26 mouse cellular contexts compared by ENCODE assay signal in genomic region chr15:77097358-77097757, GRCm38 (mm10). TPM values are rescaled to one million over a fixed set of nuclear protein-coding genes. Genes with fewer than 3 reads are reported as not detected.
A peak's percentile ranks its signal among the peaks of the same experiment; 100 is the strongest.
DNase-seq lines count a peak whose midpoint lies in the region; ATAC-seq and TF ChIP-seq lines count a peak whose summit lies in the region.
"Had no signal": no experiment of that assay in that cellular context is flagged by ENCODE, and none has a peak within 500 bp of the region (broad histone marks: within the 10 kb centered on the region; RNA-seq: fewer than 3 reads in every experiment).

No protein-coding gene starts in this region.

- H3K4me3 ChIP-seq in forebrain, embryonic 15.5 days: no peak overlapping the region
- no peak overlapping the region for H3K4me3 ChIP-seq in forebrain, embryonic 13.5 days
- H3K4me3 ChIP-seq in hindbrain, embryonic 13.5 days: no peak overlapping the region
- H3K4me3 ChIP-seq in hindbrain, embryonic 14.5 days (replicated peaks; ENCODE audit: low read length): no peak overlapping the region
- no peak overlapping the region for H3K4me3 ChIP-seq in midbrain, embryonic 16.5 days (ENCODE audit: low read depth, low read length)
- no peak overlapping the region for H3K4me3 ChIP-seq in midbrain, embryonic 15.5 days
- no peak overlapping the region for H3K4me3 ChIP-seq in myocyte
- H3K4me3 ChIP-seq in intestine, embryonic 16.5 days (ENCODE audit: low read length): no peak overlapping the region
- H3K4me3 ChIP-seq: embryonic facial prominence, embryonic 13.5 days; embryonic facial prominence, embryonic 15.5 days; erythroblast, embryonic 14.5 days; forebrain, embryonic 10.5 days; forebrain, embryonic 12.5 days had no signal

- peaks cover 25% of the 10 kb centered on the region for H3K79me2 ChIP-seq in myocyte (ENCODE audit: control insufficient read depth, insufficient read depth)

- H3K4me1 ChIP-seq in forebrain, embryonic 15.5 days: no peaks in the 10 kb centered on the region
- H3K4me1 ChIP-seq in forebrain, embryonic 13.5 days: no peaks in the 10 kb centered on the region
- H3K4me1 ChIP-seq in hindbrain, embryonic 13.5 days (replicated peaks): no peaks in the 10 kb centered on the region
- H3K4me1 ChIP-seq in hindbrain, embryonic 14.5 days (replicated peaks; ENCODE audit: control insufficient read depth, insufficient read depth, low read length): no peaks in the 10 kb centered on the region
- H3K4me1 ChIP-seq in midbrain, embryonic 16.5 days (ENCODE audit: control insufficient read depth, insufficient read depth, low read length): no peaks in the 10 kb centered on the region
- H3K4me1 ChIP-seq in midbrain, embryonic 15.5 days: no peaks in the 10 kb centered on the region
- H3K4me1 ChIP-seq in intestine, embryonic 16.5 days (ENCODE audit: control insufficient read depth, insufficient read depth, low read length): no peaks in the 10 kb centered on the region
- H3K4me1 ChIP-seq: embryonic facial prominence, embryonic 15.5 days; forebrain, embryonic 10.5 days; forebrain, embryonic 12.5 days had no signal

- no peak for DNase-seq in hindbrain, embryonic 14.5 days (ENCODE audit: low spot score)
- DNase-seq: adrenal gland, adult 8-10 months; adrenal gland, postnatal 14 days; adrenal gland, postnatal 36 days; B cell, adult 2 months; cerebellum, adult 11-12 months; cerebellum, adult 2 months; cerebellum, adult 9-10 months; cerebellum, postnatal 10 days; cerebellum, postnatal 25 days had no signal

- WGBS in forebrain, embryonic 15.5 days: 80% methylated on average over 6 of the region's 6 CpGs
- WGBS in forebrain, embryonic 13.5 days: 78% methylated on average over 6 of the region's 6 CpGs
- 87% methylated on average over 6 of the region's 6 CpGs for WGBS in hindbrain, embryonic 13.5 days
- 91% methylated on average over 6 of the region's 6 CpGs for WGBS in hindbrain, embryonic 14.5 days
- 84% methylated on average over 6 of the region's 6 CpGs for WGBS in midbrain, embryonic 16.5 days
- WGBS in midbrain, embryonic 15.5 days: 84% methylated on average over 6 of the region's 6 CpGs
- 87% methylated on average over 6 of the region's 6 CpGs for WGBS in intestine, embryonic 16.5 days

- H3K27me3 ChIP-seq in forebrain, embryonic 15.5 days: no peaks in the 10 kb centered on the region
- H3K27me3 ChIP-seq in forebrain, embryonic 13.5 days: no peaks in the 10 kb centered on the region
- H3K27me3 ChIP-seq in hindbrain, embryonic 13.5 days: no peaks in the 10 kb centered on the region
- no peaks in the 10 kb centered on the region for H3K27me3 ChIP-seq in hindbrain, embryonic 14.5 days (ENCODE audit: control insufficient read depth, insufficient read depth, low read length)
- no peaks in the 10 kb centered on the region for H3K27me3 ChIP-seq in midbrain, embryonic 16.5 days (ENCODE audit: control insufficient read depth, insufficient read depth, low read depth, low read length)
- no peaks in the 10 kb centered on the region for H3K27me3 ChIP-seq in midbrain, embryonic 15.5 days (replicated peaks)
- H3K27me3 ChIP-seq in myocyte (ENCODE audit: control insufficient read depth, insufficient read depth, insufficient read length): no peaks in the 10 kb centered on the region
- H3K27me3 ChIP-seq in intestine, embryonic 16.5 days (replicated peaks; ENCODE audit: control insufficient read depth, insufficient read depth, low read length): no peaks in the 10 kb centered on the region
- H3K27me3 ChIP-seq: embryonic facial prominence, embryonic 13.5 days; embryonic facial prominence, embryonic 15.5 days; forebrain, embryonic 12.5 days; Patski had no signal

- no peak overlapping the region for H3K9ac ChIP-seq in forebrain, embryonic 15.5 days (replicated peaks)
- no peak overlapping the region for H3K9ac ChIP-seq in forebrain, embryonic 13.5 days
- no peak overlapping the region for H3K9ac ChIP-seq in hindbrain, embryonic 13.5 days
- no peak overlapping the region for H3K9ac ChIP-seq in hindbrain, embryonic 14.5 days
- 0 out of 2 replicates have a peak overlapping the region, but pooled peaks have one; percentile 8 for H3K9ac ChIP-seq in midbrain, embryonic 16.5 days (ENCODE audit: low read depth, low read length)
- H3K9ac ChIP-seq in midbrain, embryonic 15.5 days: no peak overlapping the region
- H3K9ac ChIP-seq in intestine, embryonic 16.5 days (ENCODE audit: low read depth, low read length): no peak overlapping the region
- H3K9ac ChIP-seq: embryonic facial prominence, embryonic 13.5 days; embryonic facial prominence, embryonic 15.5 days; forebrain, embryonic 12.5 days had no signal

- 0 out of 2 replicates have a peak overlapping the region, but pooled peaks have one; percentile 12 for H3K27ac ChIP-seq in forebrain, embryonic 15.5 days (replicated peaks)
- H3K27ac ChIP-seq in forebrain, embryonic 13.5 days: no peak overlapping the region
- 0 out of 2 replicates have a peak overlapping the region, but pooled peaks have one; percentile 5 for H3K27ac ChIP-seq in hindbrain, embryonic 13.5 days
- H3K27ac ChIP-seq in hindbrain, embryonic 14.5 days: no peak overlapping the region
- no peak overlapping the region for H3K27ac ChIP-seq in midbrain, embryonic 16.5 days (ENCODE audit: low read length)
- H3K27ac ChIP-seq in midbrain, embryonic 15.5 days: no peak overlapping the region
- no peak overlapping the region for H3K27ac ChIP-seq in intestine, embryonic 16.5 days (ENCODE audit: low read length)
- H3K27ac ChIP-seq: embryonic facial prominence, embryonic 13.5 days; embryonic facial prominence, embryonic 15.5 days; forebrain, embryonic 10.5 days; forebrain, embryonic 12.5 days had no signal

- no peak overlapping the region for H3K4me2 ChIP-seq in forebrain, embryonic 15.5 days (replicated peaks)
- no peak overlapping the region for H3K4me2 ChIP-seq in forebrain, embryonic 13.5 days
- no peak overlapping the region for H3K4me2 ChIP-seq in hindbrain, embryonic 13.5 days
- no peak overlapping the region for H3K4me2 ChIP-seq in hindbrain, embryonic 14.5 days (replicated peaks)
- H3K4me2 ChIP-seq in midbrain, embryonic 16.5 days (ENCODE audit: low read length): no peak overlapping the region
- no peak overlapping the region for H3K4me2 ChIP-seq in midbrain, embryonic 15.5 days
- H3K4me2 ChIP-seq in myocyte (ENCODE audit: low read depth): no peak overlapping the region
- no peak overlapping the region for H3K4me2 ChIP-seq in intestine, embryonic 16.5 days (ENCODE audit: low read depth, low read length)
- H3K4me2 ChIP-seq: embryonic facial prominence, embryonic 13.5 days; embryonic facial prominence, embryonic 15.5 days; forebrain, embryonic 12.5 days had no signal

- peaks cover 59% of the 10 kb centered on the region for H3K36me3 ChIP-seq in forebrain, embryonic 15.5 days
- peaks cover 69% of the 10 kb centered on the region for H3K36me3 ChIP-seq in forebrain, embryonic 13.5 days (ENCODE audit: poor library complexity, severe bottlenecking)
- peaks cover 70% of the 10 kb centered on the region for H3K36me3 ChIP-seq in hindbrain, embryonic 13.5 days
- H3K36me3 ChIP-seq in hindbrain, embryonic 14.5 days (replicated peaks; ENCODE audit: control insufficient read depth, insufficient read depth): peaks cover 94% of the 10 kb centered on the region
- H3K36me3 ChIP-seq in midbrain, embryonic 16.5 days (ENCODE audit: control insufficient read depth, insufficient read depth, low read length): peaks cover 34% of the 10 kb centered on the region
- H3K36me3 ChIP-seq in midbrain, embryonic 15.5 days (replicated peaks): peaks cover 18% of the 10 kb centered on the region
- peaks cover 99% of the 10 kb centered on the region for H3K36me3 ChIP-seq in myocyte (ENCODE audit: control insufficient read depth, insufficient read depth)
- H3K36me3 ChIP-seq in intestine, embryonic 16.5 days (ENCODE audit: control insufficient read depth, insufficient read depth, low read length): peaks cover 11% of the 10 kb centered on the region; the same call in 1 of the 2 replicates
- H3K36me3 ChIP-seq: G1E had no signal

- peak; percentile 50 for TF ChIP-seq POLR2A in myocyte (IDR thresholded peaks at IDR 0.05; ENCODE audit: insufficient read length, low read depth)

- H3ac ChIP-seq in myocyte (ENCODE audit: control insufficient read depth, insufficient read length): no peak overlapping the region

- ATAC-seq in forebrain, embryonic 15.5 days (replicated peaks): no peak
- no peak for ATAC-seq in forebrain, embryonic 13.5 days
- no peak for ATAC-seq in hindbrain, embryonic 13.5 days (ENCODE audit: low FRiP score)
- no peak for ATAC-seq in hindbrain, embryonic 14.5 days (ENCODE audit: low FRiP score)
- no peak for ATAC-seq in midbrain, embryonic 16.5 days
- no peak for ATAC-seq in midbrain, embryonic 15.5 days (replicated peaks)
- no peak for ATAC-seq in intestine, embryonic 16.5 days
- ATAC-seq: activated CD4-positive, CD25-positive, alpha-beta regulatory T cell, adult 4 months; CD4-positive, CD25-positive, alpha-beta regulatory T cell, adult 4 months; Patski had no signal

- no peaks in the 10 kb centered on the region for H3K9me3 ChIP-seq in forebrain, embryonic 15.5 days
- no peaks in the 10 kb centered on the region for H3K9me3 ChIP-seq in forebrain, embryonic 13.5 days (replicated peaks)
- no peaks in the 10 kb centered on the region for H3K9me3 ChIP-seq in hindbrain, embryonic 13.5 days
- H3K9me3 ChIP-seq in hindbrain, embryonic 14.5 days (ENCODE audit: control insufficient read depth, low read length): no peaks in the 10 kb centered on the region
- no peaks in the 10 kb centered on the region for H3K9me3 ChIP-seq in midbrain, embryonic 16.5 days (replicated peaks; ENCODE audit: control insufficient read depth, low read length, poor library complexity, severe bottlenecking)
- H3K9me3 ChIP-seq in midbrain, embryonic 15.5 days: no peaks in the 10 kb centered on the region
- no peaks in the 10 kb centered on the region for H3K9me3 ChIP-seq in intestine, embryonic 16.5 days (ENCODE audit: control insufficient read depth, low read length)
- H3K9me3 ChIP-seq: embryonic facial prominence, embryonic 13.5 days; embryonic facial prominence, embryonic 15.5 days; forebrain, embryonic 10.5 days; forebrain, embryonic 12.5 days; G1E had no signal

RNA-seq across cellular contexts. Expression of gene Mb, which starts 46.9 kb away (rescaled TPM):
- polyA plus RNA-seq in forebrain, embryonic 15.5 days (2015; fragmentation: Nextera tagmentation; extraction: Ambion mirVana): 0.31 TPM in 1 of 2 replicates, not detected in the other
- 0.33 TPM in 1 of 2 replicates, not detected in the other for polyA plus RNA-seq in forebrain, embryonic 13.5 days (2015; fragmentation: Nextera tagmentation; extraction: Ambion mirVana)
- 0.44 and 0.62 TPM in 2 replicates for polyA plus RNA-seq in hindbrain, embryonic 13.5 days (2015; fragmentation: Nextera tagmentation; extraction: Ambion mirVana)
- polyA plus RNA-seq in hindbrain, embryonic 14.5 days (2014; fragmentation: Nextera tagmentation; extraction: Ambion mirVana): 0.51 and 0.55 TPM in 2 replicates
- 0.40 TPM in 1 of 2 replicates, not detected in the other for polyA plus RNA-seq in midbrain, embryonic 16.5 days (2015; fragmentation: Nextera tagmentation; extraction: Ambion mirVana)
- polyA plus RNA-seq in midbrain, embryonic 15.5 days (2015; fragmentation: Nextera tagmentation; extraction: Ambion mirVana): 0.66 TPM in 2 replicates
- polyA plus RNA-seq in myocyte (2012; fragmentation: generic; extraction: Trizol): 1,055 TPM
- 0.48 and 0.56 TPM in 2 replicates for polyA plus RNA-seq in intestine, embryonic 16.5 days (2015; fragmentation: Nextera tagmentation; extraction: Ambion mirVana)
- polyA plus RNA-seq: activated CD4-positive, CD25-positive, alpha-beta regulatory T cell, adult 4 months; CD4-positive, CD25-positive, alpha-beta regulatory T cell, adult 4 months; erythroblast, embryonic 14.5 days; forebrain, embryonic 12.5 days; G1E; Patski had no signal

RNA-seq across cellular contexts. Expression of gene Apol6, which starts 52.8 kb away (rescaled TPM):
- not detected in 2 replicates for polyA plus RNA-seq in forebrain, embryonic 15.5 days (2015; fragmentation: Nextera tagmentation; extraction: Ambion mirVana)
- not detected in 2 replicates for polyA plus RNA-seq in forebrain, embryonic 13.5 days (2015; fragmentation: Nextera tagmentation; extraction: Ambion mirVana)
- polyA plus RNA-seq in hindbrain, embryonic 13.5 days (2015; fragmentation: Nextera tagmentation; extraction: Ambion mirVana): not detected in 2 replicates
- not detected in 2 replicates for polyA plus RNA-seq in hindbrain, embryonic 14.5 days (2014; fragmentation: Nextera tagmentation; extraction: Ambion mirVana)
- not detected in 2 replicates for polyA plus RNA-seq in midbrain, embryonic 16.5 days (2015; fragmentation: Nextera tagmentation; extraction: Ambion mirVana)
- polyA plus RNA-seq in midbrain, embryonic 15.5 days (2015; fragmentation: Nextera tagmentation; extraction: Ambion mirVana): 0.06 and 0.22 TPM in 2 replicates
- polyA plus RNA-seq in myocyte (2012; fragmentation: generic; extraction: Trizol): 4.8 TPM
- polyA plus RNA-seq in intestine, embryonic 16.5 days (2015; fragmentation: Nextera tagmentation; extraction: Ambion mirVana): 0.38 and 0.42 TPM in 2 replicates
- polyA plus RNA-seq: activated CD4-positive, CD25-positive, alpha-beta regulatory T cell, adult 4 months; CD4-positive, CD25-positive, alpha-beta regulatory T cell, adult 4 months; forebrain, embryonic 12.5 days; G1E had no signal

Comparison
In these comparisons a context has a peak if more than half of its experiments do, and no peak if none do; other contexts are left out.
1. H3K27ac ChIP-seq: peak in forebrain, embryonic 15.5 days (single experiment) and hindbrain, embryonic 13.5 days (single experiment); none in forebrain, embryonic 13.5 days (single experiment), hindbrain, embryonic 14.5 days (single experiment), midbrain, embryonic 16.5 days (single experiment), midbrain, embryonic 15.5 days (single experiment) and intestine, embryonic 16.5 days (single experiment).
2. RNA of gene Mb, which starts 46.9 kb away (polyA plus RNA-seq): 1,055 TPM in myocyte (single experiment); 0.66 TPM in midbrain, embryonic 15.5 days, 0.48 to 0.56 TPM in intestine, embryonic 16.5 days, 0.51 to 0.55 TPM in hindbrain, embryonic 14.5 days, 0.44 to 0.62 TPM in hindbrain, embryonic 13.5 days, 0.40 TPM in midbrain, embryonic 16.5 days, 0.31 TPM in forebrain, embryonic 15.5 days and 0.33 TPM in forebrain, embryonic 13.5 days; every median in the first group is over 100 times any median in the second.